Mouse (Mus musculus) frontal cortex, postnatal 25 days (tissue): ENCODE measurements at regions not wholly inside any gene's neighbourhood (a gene's known extent, or its start where the extent isn't known, plus 50 kb on each side); places are given as distances from the start of the nearest gene placed in this dataset.

Source experiments
- DNase-seq, 2 experiments: peaks; one replicate each; pipeline ENCODE4 v3.0.0; 2022; ENCODE audit warnings: low spot score in 2 of 2

DNA sequence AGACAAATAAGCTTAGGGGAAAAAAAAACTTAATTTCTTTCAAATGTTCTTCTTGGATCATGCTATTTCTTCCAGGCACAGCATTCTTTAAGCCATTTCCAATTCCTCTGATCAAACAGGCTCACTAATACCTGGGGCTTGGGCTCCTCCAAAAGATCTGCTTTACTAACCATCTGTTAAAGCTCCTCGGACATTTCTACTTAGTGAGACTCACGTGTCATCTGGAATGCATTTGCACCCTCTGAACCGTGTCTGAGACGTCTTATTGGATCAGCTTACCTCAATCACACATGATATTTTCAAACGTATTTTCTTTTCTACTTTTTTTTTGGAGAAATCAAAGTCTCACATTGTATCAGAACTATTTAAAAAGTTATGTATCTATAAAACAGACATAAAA is 132.4 kb downstream of the Npr3 start:
- DNase-seq, result no peak

- DNase-seq, result no peak
Measured at GRCm38 (mm10) chr15:11770596-11770995, 136.5 kb downstream of the Npr3 start.

- no peak for DNase-seq
Measured at GRCm38 (mm10) chr15:11757963-11758362, 149.1 kb downstream of the Npr3 start.

- no peak for DNase-seq
Measured at GRCm38 (mm10) chr15:11756786-11757185, 150.3 kb downstream of the Npr3 start.

GRCm38 (mm10) chr15:11753216-11753615 is 153.9 kb downstream of the Npr3 start:
- peak; percentile 17 to 49 for DNase-seq

DNA sequence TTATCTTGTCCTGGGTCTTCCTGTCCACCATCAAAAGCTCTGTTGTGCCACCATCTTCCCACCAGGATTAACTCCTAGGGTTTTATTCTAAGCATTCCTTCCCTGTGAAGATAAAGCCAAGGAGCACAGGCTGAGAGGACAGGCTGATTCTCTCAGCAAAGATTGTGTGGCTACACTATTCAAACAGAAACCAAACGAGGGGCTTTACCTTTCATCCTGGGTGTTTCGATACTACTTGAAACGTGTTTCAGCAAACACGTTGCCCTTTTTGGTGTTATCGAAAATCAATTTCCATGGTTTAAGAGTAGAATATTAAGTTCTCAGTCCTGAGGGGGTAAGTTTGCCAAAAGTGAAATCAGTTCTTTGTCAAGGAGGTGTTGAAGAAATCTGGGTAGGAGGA is 156.2 kb downstream of the Npr3 start:
- DNase-seq, result no peak

DNA sequence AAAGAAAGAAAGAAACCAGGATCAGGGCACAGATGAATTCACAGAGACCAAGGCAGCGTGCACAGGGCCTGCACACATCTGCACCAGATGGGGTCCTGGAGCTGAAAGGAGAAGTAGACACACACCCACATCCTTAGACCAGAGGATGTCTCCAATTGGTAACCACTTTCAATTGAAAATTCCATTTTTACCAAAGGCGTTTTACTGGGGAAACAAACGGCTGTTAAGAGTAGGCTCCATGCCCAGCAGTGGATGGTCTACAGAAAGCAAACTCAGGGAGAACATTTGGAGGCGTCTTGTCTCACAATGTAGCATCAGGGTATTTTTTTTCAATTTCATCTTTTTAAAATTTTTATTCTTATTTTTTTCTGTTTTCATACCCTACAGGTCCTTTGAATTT is 157.6 kb downstream of the Npr3 start:
- no peak for DNase-seq

DNA sequence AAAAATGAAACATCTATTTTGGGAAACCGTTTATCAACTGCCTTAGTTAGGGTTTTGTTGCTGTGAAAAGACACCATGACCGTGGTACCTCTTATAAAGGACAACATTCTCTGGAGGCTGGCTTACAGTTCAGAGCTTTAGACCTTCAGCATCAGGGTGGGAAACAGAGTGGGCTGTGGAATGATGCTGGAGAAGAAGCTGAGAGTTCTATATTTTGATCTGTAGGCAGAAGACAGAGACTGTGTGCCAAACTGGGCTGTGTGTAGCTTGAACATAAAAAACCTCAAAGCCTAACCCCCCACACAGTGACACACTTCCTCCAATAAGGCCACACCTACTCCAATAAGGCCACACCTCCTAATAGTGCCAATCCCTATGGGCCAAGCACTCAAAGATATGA is 158.8 kb downstream of the Npr3 start:
- no peak for DNase-seq

GRCm38 (mm10) chr15:11746754-11747153 is 160.3 kb downstream of the Npr3 start:
- DNase-seq, result no peak

- no peak for DNase-seq
Measured at GRCm38 (mm10) chr15:11745629-11746372, 161.3 kb downstream of the Npr3 start.

- DNase-seq, result no peak
Measured at GRCm38 (mm10) chr15:11744903-11745302, 162.2 kb downstream of the Npr3 start.

GRCm38 (mm10) chr15:11744296-11744695 is 162.8 kb downstream of the Npr3 start:
- DNase-seq, result no peak

GRCm38 (mm10) chr15:11742820-11743219 is 164.3 kb downstream of the Npr3 start:
- DNase-seq, result no peak

- DNase-seq, result no peak
Measured at GRCm38 (mm10) chr15:11742346-11742729, 164.7 kb downstream of the Npr3 start.

- DNase-seq, result no peak
Measured at GRCm38 (mm10) chr15:11741598-11742345, 165.3 kb downstream of the Npr3 start.

DNA sequence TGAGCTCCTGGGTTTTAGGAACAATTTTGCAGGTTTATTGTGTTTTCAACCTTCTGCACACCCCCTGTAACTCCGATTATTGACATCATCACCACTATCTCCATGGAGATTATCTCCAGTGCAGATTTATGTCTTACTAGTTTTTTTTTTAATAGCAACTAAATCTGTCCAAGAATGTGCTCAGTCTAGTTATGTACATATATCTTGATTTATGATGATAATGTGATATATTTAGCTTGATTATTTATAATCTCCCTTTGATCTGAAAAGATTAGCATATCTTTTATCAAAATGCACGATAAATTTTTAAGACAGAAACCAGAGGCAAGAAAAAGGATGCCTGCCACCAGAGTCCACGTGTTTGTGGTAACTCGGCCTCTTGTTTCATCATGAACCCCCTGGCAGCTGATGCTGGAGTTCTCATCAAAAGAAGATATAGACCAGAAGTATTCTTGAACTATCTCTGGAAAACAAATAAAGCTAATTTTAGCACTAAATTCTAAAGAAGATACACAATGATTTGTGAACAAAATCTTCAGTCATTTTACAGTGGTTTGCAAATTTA is 169.6 kb downstream of the Npr3 start:
- DNase-seq, result no peak

GRCm38 (mm10) chr15:11734639-11735265 is 172.3 kb downstream of the Npr3 start:
- no peak for DNase-seq

- DNase-seq, result no peak
Measured at GRCm38 (mm10) chr15:11729381-11729780, 177.7 kb downstream of the Npr3 start.

DNA sequence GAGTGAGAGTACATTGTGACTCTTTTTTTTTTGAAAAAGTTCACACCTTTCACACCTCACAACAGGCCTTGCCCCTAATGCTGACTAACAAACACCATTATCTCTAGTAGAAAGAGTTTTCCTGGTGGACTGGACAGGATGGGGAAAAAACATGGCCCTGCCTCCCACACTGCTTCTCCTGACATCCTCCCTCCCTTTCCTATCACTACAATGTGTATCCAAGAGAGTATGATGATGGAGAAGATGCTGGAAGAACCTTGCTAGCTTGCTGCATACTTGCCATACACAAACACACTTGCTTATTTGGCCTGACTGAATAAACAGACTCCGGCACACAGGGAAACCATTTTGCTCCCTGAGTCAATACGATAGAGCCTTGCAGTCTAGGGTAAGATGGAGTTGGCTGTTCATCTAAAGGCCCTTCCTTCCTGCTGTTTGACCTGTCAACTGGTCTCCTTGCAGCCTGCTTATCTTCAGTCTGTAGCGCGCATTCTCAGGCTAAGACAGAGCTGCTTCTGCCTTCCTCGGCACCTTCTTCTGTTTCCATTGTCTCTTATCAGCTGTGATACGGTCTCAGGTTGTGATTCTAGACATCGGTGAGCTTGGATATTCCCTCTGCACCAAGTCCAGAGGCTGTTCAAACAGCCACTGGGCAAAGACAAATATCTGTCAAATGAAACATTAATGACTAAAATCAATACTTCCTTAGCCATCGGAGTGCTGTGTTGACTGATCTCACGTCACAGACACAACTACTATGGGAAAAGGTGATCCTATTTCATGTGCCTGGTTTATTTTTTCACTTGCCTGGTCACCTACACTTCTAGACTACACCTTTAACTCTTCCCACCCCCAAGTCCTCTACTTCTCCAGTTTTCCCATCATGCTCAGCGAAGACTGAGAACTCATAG is 181.2 kb downstream of the Npr3 start:
- DNase-seq, result no peak

DNA sequence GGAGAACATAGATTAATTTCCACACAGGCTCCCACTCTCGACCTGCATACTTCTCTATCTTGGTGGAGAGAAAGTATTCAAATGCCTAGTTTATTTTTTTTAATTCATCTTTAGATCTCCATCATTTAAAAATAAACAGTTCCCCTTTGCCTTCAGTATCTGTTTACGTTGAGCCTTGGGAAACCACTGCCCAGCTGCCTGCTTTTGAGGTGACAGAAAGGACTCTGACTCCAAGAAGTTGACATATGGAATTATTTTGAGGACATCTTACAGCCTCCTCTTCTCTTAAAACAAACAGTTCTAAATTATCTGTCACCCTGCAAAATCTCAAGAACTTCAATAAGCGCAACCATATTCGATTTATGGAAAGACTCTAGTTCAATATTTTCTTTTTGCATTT is 186.4 kb downstream of the Npr3 start:
- no peak for DNase-seq

DNA sequence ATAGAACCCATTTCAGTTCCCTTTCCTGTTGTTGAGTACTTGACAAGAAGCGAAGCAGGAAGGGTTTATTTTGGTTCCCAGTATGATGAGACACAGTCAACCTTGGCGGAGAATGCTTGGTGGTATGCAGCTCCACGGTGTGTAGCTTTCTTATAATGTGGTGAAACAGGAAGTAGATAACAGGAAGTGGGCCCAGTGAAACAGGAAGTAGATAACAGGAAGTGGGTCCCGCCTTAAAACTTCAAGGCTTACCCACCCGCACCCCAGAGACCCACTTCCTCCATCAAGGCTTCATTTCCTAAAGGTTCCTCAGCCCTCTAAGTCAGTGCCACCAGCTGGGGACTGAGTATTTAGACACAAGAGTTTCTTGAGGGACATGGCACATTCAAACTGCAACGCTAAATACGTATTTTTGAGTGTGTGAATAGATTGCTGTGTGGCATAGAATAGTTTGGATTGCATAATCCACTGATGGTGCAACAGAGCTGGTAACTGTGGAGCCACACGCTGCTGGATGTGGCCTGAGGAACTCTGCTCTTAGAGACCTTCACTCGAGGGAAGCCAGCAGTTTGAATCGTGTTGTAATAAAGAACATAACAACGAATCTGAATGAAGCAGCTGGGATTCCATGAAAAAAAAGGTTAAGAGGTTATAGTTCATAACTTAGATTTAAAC is 190.8 kb downstream of the Npr3 start:
- no peak for DNase-seq
